Mouse (Mus musculus) right cerebral cortex, adult 2 months (tissue): ENCODE results near the gene Tmpo.

Source experiments
- DNase-seq, 2 experiments: peaks; one replicate each; pipeline ENCODE4 v3.0.0; 2021 to 2022; ENCODE audit warnings: low spot score in 2 of 2

The Tmpo gene

GRCm38 (mm10) chr10:91158442-91158841, 22.7 kb downstream of the Tmpo start:
- no peak for DNase-seq

GRCm38 (mm10) chr10:91156338-91156737, 24.8 kb downstream of the Tmpo start:
- DNase-seq: no peak

- DNase-seq: no peak
Measured at GRCm38 (mm10) chr10:91153894-91154503, 27.1 kb downstream of the Tmpo start.

- no peak for DNase-seq
Measured at GRCm38 (mm10) chr10:91145413-91145812, 35.7 kb downstream of the Tmpo start.

- no peak for DNase-seq
Measured at GRCm38 (mm10) chr10:91143313-91144230, 37.5 kb downstream of the Tmpo start.

- no peak for DNase-seq
Measured at GRCm38 (mm10) chr10:91142654-91143191, 38.4 kb downstream of the Tmpo start.

GRCm38 (mm10) chr10:91141564-91141963, 39.6 kb downstream of the Tmpo start:
- no peak for DNase-seq

- no peak for DNase-seq
Measured at GRCm38 (mm10) chr10:91139148-91139766, 41.9 kb downstream of the Tmpo start.

- DNase-seq: no peak
Measured at GRCm38 (mm10) chr10:91138317-91138716, 42.8 kb downstream of the Tmpo start.

- no peak for DNase-seq
Measured at GRCm38 (mm10) chr10:91137400-91137799, 43.7 kb downstream of the Tmpo start.

GRCm38 (mm10) chr10:91135302-91135972, 45.7 kb downstream of the Tmpo start:
- DNase-seq: no peak

GRCm38 (mm10) chr10:91131565-91131964, 49.5 kb downstream of the Tmpo start:
- DNase-seq: no peak

GRCm38 (mm10) chr10:91130792-91131191, 50.3 kb downstream of the Tmpo start:
- no peak for DNase-seq

- no peak for DNase-seq
Measured at GRCm38 (mm10) chr10:91128551-91129160, 52.5 kb downstream of the Tmpo start.

- no peak for DNase-seq
Measured at GRCm38 (mm10) chr10:91127395-91127794, 53.7 kb downstream of the Tmpo start.

- no peak for DNase-seq
Measured at GRCm38 (mm10) chr10:91126618-91127355, 54.3 kb downstream of the Tmpo start.

GRCm38 (mm10) chr10:91123828-91124822, 57.0 kb downstream of the Tmpo start, which contains the start of gene Slc25a3:
Gene Slc25a3 (minus strand): TSS chr10:91124059.
- peak; percentile 97 for DNase-seq

GRCm38 (mm10) chr10:91123281-91123827, 57.8 kb downstream of the Tmpo start:
- DNase-seq: peak in 1 of 2 experiments; percentile 25

- no peak for DNase-seq
Measured at GRCm38 (mm10) chr10:91122646-91123045, 58.5 kb downstream of the Tmpo start.
